Mouse (Mus musculus) kidney, embryonic 14.5 days (tissue): ENCODE measurements at regions not wholly inside any gene's neighbourhood (a gene's known extent, or its start where the extent isn't known, plus 50 kb on each side); places are given as distances from the start of the nearest gene placed in this dataset.

ENCODE experiments used
- ATAC-seq: fragments of 200-750 bp; cut with Nextera tagmentation; 2 replicates; pipeline ENCODE4 v1.8.0; 2017; ENCODE audit warnings: moderate number of reproducible peaks, mild to moderate bottlenecking, moderate TSS enrichment, moderate library complexity; ENCODE audit not compliant: low FRiP score, low TSS enrichment
- H3K27ac ChIP-seq: fragments of 300-500 bp; sonication (generic); 2 replicates; pipeline ENCODE4 v1.5.1; 2014; ENCODE audit warnings: low read depth, mild to moderate bottlenecking, low read length, moderate library complexity, mixed read lengths
- H3K27me3 ChIP-seq: fragments of 300-500 bp; sonication (generic); 2 replicates; pipeline ENCODE4 v1.6.1; 2014; ENCODE audit warnings: mild to moderate bottlenecking, low read length; ENCODE audit not compliant: control insufficient read depth, insufficient read depth
- H3K36me3 ChIP-seq: fragments of 300-500 bp; sonication (generic); 2 replicates; pipeline ENCODE4 v1.6.1; 2014; ENCODE audit warnings: low read length, mixed read lengths; ENCODE audit not compliant: control insufficient read depth, insufficient read depth
- H3K4me1 ChIP-seq: fragments of 300-500 bp; sonication (generic); 2 replicates; pipeline ENCODE4 v1.6.1; 2014; ENCODE audit warnings: low read length, mixed read lengths; ENCODE audit not compliant: control insufficient read depth, insufficient read depth
- H3K4me2 ChIP-seq: fragments of 300-500 bp; sonication (generic); replicated peaks from 2 replicates; pipeline ENCODE4 v1.6.1; 2014; ENCODE audit warnings: low read depth, mild to moderate bottlenecking, low read length
- H3K4me3 ChIP-seq: fragments of 300-500 bp; sonication (generic); 2 replicates; pipeline ENCODE4 v1.5.1; 2014; ENCODE audit warnings: mild to moderate bottlenecking, low read length
- H3K9ac ChIP-seq: fragments of 300-500 bp; sonication (generic); 2 replicates; pipeline ENCODE4 v1.6.1; 2014; ENCODE audit warnings: low read depth, mild to moderate bottlenecking, low read length, moderate library complexity
- H3K9me3 ChIP-seq: fragments of 300-500 bp; sonication (generic); 2 replicates; pipeline ENCODE4 v1.6.1; 2016; ENCODE audit warnings: low read length; ENCODE audit not compliant: control insufficient read depth
- WGBS: fragments of 180-500 bp; shearing (Covaris S2); extraction: QIAGEN DNeasy Blood & Tissue Kit; methylation state at CpG from one replicate; pipeline ENCODE4 v1.1.7; 2014; 5-methylcytosine and 5-hydroxymethylcytosine counted together

GRCm38 (mm10) chr9:90698439-90698838 is 427.8 kb upstream of the Tbc1d2b start:
- H3K9me3 ChIP-seq, result no peaks in the 10 kb centered on the region
- 75% methylated on average over 7 of the region's 7 CpGs for WGBS

GRCm38 (mm10) chr9:90699064-90699463 is 428.5 kb upstream of the Tbc1d2b start:
- Histone ChIP-seq H3K27ac (no peak overlapping the region), H3K27me3 (no peaks in the 10 kb centered on the region), H3K4me2 (no peak overlapping the region), H3K36me3 (no peaks in the 10 kb centered on the region), H3K4me1 (no peaks in the 10 kb centered on the region), H3K9ac (no peak overlapping the region), H3K9me3 (no peaks in the 10 kb centered on the region), H3K4me3 (no peak overlapping the region)
- 33% methylated on average over 4 of the region's 4 CpGs for WGBS
- no peak for ATAC-seq

More at GRCm38 (mm10) chr9:90698439-90698838, 427.8 kb upstream of the Tbc1d2b start:
- Histone ChIP-seq H3K36me3 (no peaks in the 10 kb centered on the region), H3K4me3 (no peak overlapping the region), H3K4me1 (no peaks in the 10 kb centered on the region), H3K4me2 (no peak overlapping the region), H3K27ac (no peak overlapping the region), H3K9ac (no peak overlapping the region), H3K27me3 (no peaks in the 10 kb centered on the region)
- ATAC-seq, result no peak

GRCm38 (mm10) chr9:90700236-90701179 is 429.9 kb upstream of the Tbc1d2b start:
- no peaks in the 10 kb centered on the region for H3K4me1 ChIP-seq
- H3K36me3 ChIP-seq, result no peaks in the 10 kb centered on the region
- no peak overlapping the region for H3K9ac ChIP-seq
- H3K27ac ChIP-seq, result no peak overlapping the region
- ATAC-seq, result peak; percentile 79; the same call in 1 of the 2 replicates
- no peak overlapping the region for H3K4me2 ChIP-seq
- no peaks in the 10 kb centered on the region for H3K27me3 ChIP-seq
- WGBS, result 47% methylated on average over 7 of the region's 7 CpGs
- no peak overlapping the region for H3K4me3 ChIP-seq
- H3K9me3 ChIP-seq, result no peaks in the 10 kb centered on the region

GRCm38 (mm10) chr9:90701180-90701765 is 430.7 kb upstream of the Tbc1d2b start:
- no peaks in the 10 kb centered on the region for H3K27me3 ChIP-seq
- no peak overlapping the region for H3K4me3 ChIP-seq
- H3K4me1 ChIP-seq, result no peaks in the 10 kb centered on the region
- no peak overlapping the region for H3K27ac ChIP-seq
- no peaks in the 10 kb centered on the region for H3K36me3 ChIP-seq
- WGBS, result 62% methylated on average over 4 of the region's 4 CpGs
- no peak overlapping the region for H3K9ac ChIP-seq
- no peaks in the 10 kb centered on the region for H3K9me3 ChIP-seq
- H3K4me2 ChIP-seq, result no peak overlapping the region
- ATAC-seq, result no peak

- WGBS, result 62% methylated on average over 2 of the region's 2 CpGs
- H3K27ac ChIP-seq, result no peak overlapping the region
- ATAC-seq, result no peak
Observed at GRCm38 (mm10) chr9:90713685-90714084, 443.1 kb upstream of the Tbc1d2b start.

GRCm38 (mm10) chr9:90731450-90731849 is 460.8 kb upstream of the Tbc1d2b start:
- Histone ChIP-seq H3K4me1 (no peaks in the 10 kb centered on the region), H3K9ac (no peak overlapping the region), H3K9me3 (no peaks in the 10 kb centered on the region), H3K4me3 (no peak overlapping the region), H3K36me3 (no peaks in the 10 kb centered on the region), H3K4me2 (no peak overlapping the region), H3K27ac (no peak overlapping the region), H3K27me3 (no peaks in the 10 kb centered on the region)
- no peak for ATAC-seq
- WGBS, result 75% methylated on average over 4 of the region's 4 CpGs

More at GRCm38 (mm10) chr9:90713685-90714084, 443.1 kb upstream of the Tbc1d2b start:
- H3K27me3 ChIP-seq, result no peaks in the 10 kb centered on the region
- no peaks in the 10 kb centered on the region for H3K4me1 ChIP-seq
- H3K4me2 ChIP-seq, result no peak overlapping the region
- no peaks in the 10 kb centered on the region for H3K9me3 ChIP-seq
- no peak overlapping the region for H3K4me3 ChIP-seq
- no peaks in the 10 kb centered on the region for H3K36me3 ChIP-seq
- no peak overlapping the region for H3K9ac ChIP-seq

- H3K27ac ChIP-seq, result no peak overlapping the region
- no peaks in the 10 kb centered on the region for H3K36me3 ChIP-seq
- no peak overlapping the region for H3K4me2 ChIP-seq
- H3K9me3 ChIP-seq, result no peaks in the 10 kb centered on the region
- no peaks in the 10 kb centered on the region for H3K27me3 ChIP-seq
- H3K4me3 ChIP-seq, result no peak overlapping the region
- WGBS, result 75% methylated on average over 3 of the region's 3 CpGs
- H3K9ac ChIP-seq, result no peak overlapping the region
- H3K4me1 ChIP-seq, result no peaks in the 10 kb centered on the region
- no peak for ATAC-seq
Observed at GRCm38 (mm10) chr9:90757175-90757574, 486.6 kb upstream of the Tbc1d2b start.

- H3K36me3 ChIP-seq, result no peaks in the 10 kb centered on the region
- no peaks in the 10 kb centered on the region for H3K4me1 ChIP-seq
- H3K27me3 ChIP-seq, result no peaks in the 10 kb centered on the region
- no peak overlapping the region for H3K4me3 ChIP-seq
- no peak overlapping the region for H3K27ac ChIP-seq
- H3K4me2 ChIP-seq, result no peak overlapping the region
- H3K9ac ChIP-seq, result no peak overlapping the region
- WGBS, result 57% methylated on average over 1 of the region's 1 CpGs
- ATAC-seq, result no peak
- H3K9me3 ChIP-seq, result 0 out of 2 replicates have a peak, but pooled peaks cover 2% of the 10 kb centered on the region
Observed at GRCm38 (mm10) chr9:90774296-90774695, 503.7 kb upstream of the Tbc1d2b start.

GRCm38 (mm10) chr9:90789545-90789944 is 518.9 kb upstream of the Tbc1d2b start:
- no peak overlapping the region for H3K4me3 ChIP-seq
- H3K36me3 ChIP-seq, result no peaks in the 10 kb centered on the region
- ATAC-seq, result no peak
- H3K9ac ChIP-seq, result no peak overlapping the region
- H3K27ac ChIP-seq, result no peak overlapping the region
- no peaks in the 10 kb centered on the region for H3K4me1 ChIP-seq
- no peak overlapping the region for H3K4me2 ChIP-seq
- no peaks in the 10 kb centered on the region for H3K27me3 ChIP-seq
- no peaks in the 10 kb centered on the region for H3K9me3 ChIP-seq
